Mouse (Mus musculus) mature B cell (primary cell): Measurements from ENCODE around the gene Fam129a.

Source experiments
- in situ Hi-C: fragments of 300-500 bp; cut with MboI; formaldehyde crosslinking; loops from 2 replicates; pipeline ENCODE4 v1.14.3; 2019

Fam129a gene

GRCm38 (mm10) chr1:151625260-151625659, 54.3 kb downstream of the Fam129a start:
- in situ Hi-C loops: no loop called here

- in situ Hi-C loops: no loop called here
Measured at GRCm38 (mm10) chr1:151625690-151626089, 54.7 kb downstream of the Fam129a start.

- in situ Hi-C loops: no loop called here
Measured at GRCm38 (mm10) chr1:151626631-151627030, 55.6 kb downstream of the Fam129a start.

GRCm38 (mm10) chr1:151627141-151627540, 56.2 kb downstream of the Fam129a start:
- in situ Hi-C loops: no loop called here

DNA sequence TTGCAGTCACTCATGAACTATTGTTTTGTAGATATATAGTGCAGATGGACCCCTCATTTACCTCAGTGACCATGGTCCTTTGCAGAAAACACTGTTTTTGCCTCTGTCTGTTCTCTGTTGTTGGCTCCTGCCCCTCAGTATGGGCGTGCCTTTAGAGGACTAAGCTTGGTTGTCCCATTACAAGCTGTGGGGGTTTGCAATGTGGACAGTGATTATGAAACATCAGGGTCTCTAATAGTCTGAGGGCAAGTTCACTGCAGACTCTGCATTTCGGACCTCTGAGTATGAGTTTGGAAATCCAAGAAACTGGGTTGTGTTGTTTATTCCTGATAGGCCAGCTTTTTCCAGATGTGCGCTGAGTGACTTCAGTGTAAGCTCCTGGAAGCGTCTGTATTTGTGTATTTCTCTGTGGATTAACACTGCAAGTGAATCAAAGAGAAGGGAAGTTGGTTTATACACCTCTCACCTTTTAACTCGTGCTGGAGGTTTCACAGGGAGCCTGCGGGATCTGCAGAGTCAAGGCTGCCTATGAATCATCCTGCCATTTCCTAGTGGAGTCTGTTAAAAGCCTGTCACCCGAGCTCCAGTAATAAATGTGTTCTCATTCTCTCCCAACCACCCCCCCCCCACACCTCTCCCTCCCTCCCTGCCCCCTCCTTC, 58.7 kb downstream of the Fam129a start:
- in situ Hi-C loops: no loop called here

DNA sequence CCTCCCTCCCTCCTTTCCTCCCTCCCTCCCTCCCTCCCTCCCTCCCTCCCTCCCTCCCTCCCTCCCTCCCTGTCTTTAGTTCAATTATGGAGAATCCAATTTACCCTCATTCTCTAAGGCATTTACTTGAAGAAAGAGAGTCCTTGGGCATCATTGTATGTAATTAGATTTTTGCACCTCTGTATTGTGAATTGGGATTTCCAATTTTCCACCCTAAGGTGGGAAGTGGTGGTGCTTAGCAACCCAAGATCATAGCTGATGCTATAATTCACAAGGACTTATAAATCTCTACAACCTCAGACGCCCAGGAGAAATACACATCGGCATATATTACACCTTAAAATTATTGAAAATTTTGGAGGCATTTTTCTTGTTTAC, 59.3 kb downstream of the Fam129a start:
- in situ Hi-C loops: no loop called here

GRCm38 (mm10) chr1:151631061-151631460, 60.1 kb downstream of the Fam129a start:
- in situ Hi-C loops: no loop called here

DNA sequence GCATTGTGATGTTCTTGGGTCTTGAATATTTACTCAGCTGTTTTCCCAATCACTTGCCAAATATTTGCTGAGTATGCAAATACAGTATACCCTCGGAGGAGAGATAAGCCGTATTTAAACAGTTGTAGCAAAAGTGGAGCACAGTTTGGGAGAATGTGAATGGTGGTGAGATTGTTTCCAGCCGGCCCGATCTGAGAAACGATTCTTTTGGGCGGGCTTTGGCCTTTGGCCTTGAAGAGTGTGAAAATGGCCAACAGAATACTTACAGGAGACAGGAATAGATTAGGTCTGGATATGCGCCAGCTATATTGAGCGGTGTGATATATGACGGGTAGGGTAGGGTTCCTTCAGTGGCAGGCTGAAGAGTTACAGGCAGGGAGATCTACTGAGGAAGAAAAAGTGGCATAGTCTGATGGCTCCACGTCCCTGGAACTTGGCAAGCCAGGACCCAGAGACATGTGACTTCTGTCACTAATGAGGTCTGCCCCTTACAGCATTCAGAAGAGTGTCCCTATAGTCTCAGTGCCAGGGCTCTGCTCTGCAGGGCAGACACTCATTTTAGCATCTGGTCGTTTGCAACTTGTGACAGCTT, 60.8 kb downstream of the Fam129a start:
- in situ Hi-C loops: no loop called here

DNA sequence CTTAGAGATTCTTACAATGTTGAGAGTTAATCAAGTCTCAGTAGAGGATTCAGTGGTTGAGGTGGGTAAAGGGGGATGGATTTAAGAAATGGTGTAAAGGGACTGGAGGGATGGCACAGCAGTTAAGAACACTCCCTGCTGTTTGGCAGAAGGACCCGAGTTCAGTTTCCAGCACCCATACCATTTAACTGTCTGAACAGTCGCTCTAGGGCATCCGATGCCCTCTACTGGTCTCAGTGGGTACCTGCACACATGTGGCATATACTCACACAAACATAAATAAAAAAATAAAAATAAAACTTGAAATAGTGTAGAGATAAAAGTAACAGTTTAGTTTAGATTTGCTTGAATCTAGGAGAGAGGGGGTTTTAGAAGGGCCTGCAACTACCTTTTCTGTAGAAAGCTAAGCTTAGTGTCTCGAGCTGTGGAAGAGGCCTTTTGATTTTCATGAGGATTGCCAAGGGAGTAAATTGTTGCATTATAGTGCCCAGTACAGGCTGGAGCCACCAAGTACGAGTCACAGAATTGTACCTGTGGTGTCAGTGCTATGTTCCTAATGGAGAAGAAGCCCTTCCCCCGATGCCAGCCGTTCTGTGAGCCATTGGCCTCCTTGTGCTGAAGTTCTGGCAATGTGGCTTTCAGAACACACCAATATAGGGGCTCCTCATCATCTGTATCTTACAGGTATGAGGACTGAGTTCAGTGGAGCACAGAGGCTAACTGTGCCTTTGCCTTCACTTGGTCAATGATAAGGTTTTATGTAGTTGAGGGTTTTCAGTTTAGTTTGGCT, 61.8 kb downstream of the Fam129a start:
- in situ Hi-C loops: no loop called here

DNA sequence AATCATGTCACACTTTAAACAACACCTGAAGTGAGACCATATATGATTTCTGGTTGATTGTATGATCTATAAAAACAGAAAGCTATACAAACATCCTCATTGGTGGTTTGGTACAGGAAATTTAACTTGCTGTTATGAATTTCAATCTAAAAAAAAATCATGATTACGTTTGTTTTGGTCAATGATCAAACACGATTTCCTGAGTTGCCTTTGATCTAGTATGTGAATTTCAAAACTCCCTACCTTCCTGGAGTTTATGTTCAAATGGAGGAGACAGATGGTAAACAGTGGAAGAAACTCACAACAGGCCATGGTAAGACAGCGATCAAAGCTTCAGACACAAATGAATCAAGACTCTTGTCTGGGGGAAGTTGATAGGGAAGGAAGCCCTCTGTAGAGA, 65.7 kb downstream of the Fam129a start:
- in situ Hi-C loops: no loop called here

- in situ Hi-C loops: no loop called here
Measured at GRCm38 (mm10) chr1:151637351-151637922, 66.5 kb downstream of the Fam129a start.

DNA sequence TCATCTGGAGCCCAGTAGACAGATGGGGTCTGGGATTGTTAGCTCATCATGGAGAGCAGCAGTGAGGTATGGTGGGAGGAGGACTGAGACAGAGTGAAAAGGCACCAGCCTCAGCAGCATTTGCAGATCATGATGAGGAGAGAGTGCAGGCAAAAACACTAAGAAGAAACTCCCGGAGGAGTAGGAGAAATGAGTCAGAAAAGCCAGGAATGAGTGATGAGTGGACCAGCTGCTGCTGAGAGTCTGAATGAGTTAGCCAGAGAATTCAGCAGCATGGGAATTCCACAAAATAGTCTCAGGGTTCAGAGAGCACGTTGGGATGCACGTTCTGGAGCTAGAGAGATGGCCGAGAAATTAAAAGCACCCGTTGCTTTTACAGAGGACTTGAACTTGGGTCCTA, 67.4 kb downstream of the Fam129a start:
- in situ Hi-C loops: no loop called here

GRCm38 (mm10) chr1:151638770-151639169, 67.8 kb downstream of the Fam129a start:
- in situ Hi-C loops: no loop called here

- in situ Hi-C loops: no loop called here
Measured at GRCm38 (mm10) chr1:151646380-151646779, 75.4 kb downstream of the Fam129a start.

GRCm38 (mm10) chr1:151648099-151648498, 77.1 kb downstream of the Fam129a start:
- in situ Hi-C loops: no loop called here

- in situ Hi-C loops: no loop called here
Measured at GRCm38 (mm10) chr1:151657042-151657605, 86.1 kb downstream of the Fam129a start.

GRCm38 (mm10) chr1:151658291-151658830, 87.4 kb downstream of the Fam129a start:
- in situ Hi-C loops: no loop called here

GRCm38 (mm10) chr1:151659636-151660035, 88.7 kb downstream of the Fam129a start:
- in situ Hi-C loops: no loop called here

DNA sequence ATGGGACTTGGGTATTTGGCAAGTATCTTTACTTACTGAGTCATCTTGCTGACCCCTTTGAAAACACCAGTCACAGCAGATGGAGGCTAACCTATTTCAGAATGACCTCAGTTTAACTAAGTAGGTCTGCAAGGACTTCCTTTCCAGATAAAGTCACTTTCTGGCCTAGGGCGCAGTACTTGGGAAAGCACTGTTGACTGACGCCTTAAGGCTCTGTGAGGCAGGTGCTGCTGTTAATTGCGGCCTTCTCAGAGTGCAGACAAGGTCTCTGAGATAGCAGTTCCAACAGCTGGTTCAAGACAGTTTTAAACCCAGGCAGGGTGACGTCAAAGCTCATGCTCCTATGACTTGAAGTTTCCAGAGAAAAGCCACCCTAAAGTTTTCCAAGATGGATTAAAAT, 89.3 kb downstream of the Fam129a start:
- in situ Hi-C loops: no loop called here

DNA sequence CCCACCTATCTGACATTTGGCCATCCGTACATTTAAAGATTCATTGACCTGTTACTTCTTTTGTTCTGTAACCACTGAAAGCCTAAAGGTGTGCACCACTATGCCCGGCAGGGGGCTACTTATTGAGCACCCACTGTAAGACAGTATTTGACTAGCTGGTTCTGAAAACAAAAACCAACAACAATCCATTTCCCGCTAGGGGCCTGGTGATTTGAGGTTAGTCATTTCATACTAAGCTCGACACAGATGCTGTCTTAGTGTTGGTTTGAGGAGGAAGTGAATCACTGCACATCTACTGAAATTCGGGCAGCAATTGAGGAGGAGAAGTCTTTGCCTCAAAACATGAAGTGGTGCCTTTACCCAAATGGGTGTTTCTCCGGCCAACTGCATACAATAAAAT, 89.9 kb downstream of the Fam129a start:
- in situ Hi-C loops: no loop called here

- in situ Hi-C loops: no loop called here
Measured at GRCm38 (mm10) chr1:151661684-151662439, 90.9 kb downstream of the Fam129a start.
